Mouse (Mus musculus) layer of hippocampus, postnatal 25 days (tissue): Measurements from ENCODE around the gene Hist1h4k. TPM values are rescaled to one million over a fixed set of nuclear protein-coding genes. Genes with fewer than 3 reads are reported as not detected.
"Not testable (repeated sequence)": the region's sequence is repeated elsewhere in the genome, so short reads cannot be mapped to it uniquely, and the experiment has no call there.

ENCODE experiments used
- DNase-seq, 2 experiments: peaks; one replicate each; pipeline ENCODE4 v3.0.0; 2022; ENCODE audit warnings: mixed read lengths in 2 of 2, low spot score in 1 of 2; ENCODE audit errors: extremely low spot score in 1 of 2
- total RNA-seq, 2 experiments: library from RNA; stranded (reverse); gene quantifications; 2 replicates each; pipeline ENCODE4 v1.2.3; 2021

The Hist1h4k gene
- total RNA-seq, 2 experiments from 2014 or later: 272 to 320 TPM

DNA sequence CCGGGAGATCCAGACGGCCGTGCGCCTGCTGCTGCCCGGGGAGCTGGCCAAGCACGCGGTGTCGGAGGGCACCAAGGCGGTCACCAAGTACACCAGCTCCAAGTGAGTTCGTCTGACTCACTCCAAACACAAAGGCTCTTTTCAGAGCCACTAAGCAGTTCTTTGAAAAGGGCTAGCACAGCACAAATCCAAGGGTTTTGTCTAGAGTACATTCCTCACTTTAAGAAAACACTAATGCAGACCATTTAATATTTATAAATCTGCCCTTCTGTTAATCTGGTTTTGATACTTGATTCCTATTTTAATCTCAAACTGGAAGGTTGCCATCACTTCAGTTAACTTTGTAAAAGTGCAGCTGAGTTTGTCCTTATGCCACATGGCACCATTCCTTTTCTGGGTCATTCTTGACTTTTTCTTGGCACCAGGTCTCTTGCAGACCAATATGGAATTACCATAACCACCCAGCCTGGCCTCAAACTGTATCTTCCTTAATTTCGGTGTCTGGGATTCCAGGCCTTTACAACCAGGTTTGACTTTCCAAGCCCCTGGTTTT is 27.9 kb downstream of the Hist1h4k start:
- no peak for DNase-seq

DNA sequence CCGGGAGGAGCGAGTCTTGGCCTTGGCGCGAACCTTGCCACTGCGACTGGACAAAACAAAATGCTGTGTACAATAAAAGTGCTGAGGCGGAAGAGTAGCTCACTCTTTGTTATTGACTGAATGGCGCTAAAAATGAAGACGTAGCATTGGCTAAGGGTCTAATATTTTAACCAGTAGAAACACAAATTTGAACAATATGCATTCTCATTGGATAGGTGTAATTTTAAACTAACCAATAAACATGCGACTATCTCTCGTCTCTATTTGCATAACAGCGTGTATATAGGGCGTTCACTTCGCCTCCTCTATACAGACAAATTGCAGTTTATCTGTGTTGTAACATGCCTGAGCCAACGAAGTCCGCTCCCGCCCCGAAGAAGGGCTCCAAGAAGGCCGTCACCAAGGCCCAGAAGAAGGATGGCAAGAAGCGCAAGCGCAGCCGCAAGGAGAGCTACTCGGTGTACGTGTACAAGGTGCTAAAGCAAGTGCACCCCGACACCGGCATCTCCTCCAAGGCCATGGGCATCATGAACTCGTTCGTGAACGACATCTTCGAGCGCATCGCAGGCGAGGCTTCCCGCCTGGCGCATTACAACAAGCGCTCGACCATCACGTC is 28.4 kb downstream of the Hist1h4k start, which contains the start of gene Hist1h2bm:
Gene Hist1h2bm, plus strand, starts transcription at position 288 of the 616 bp plus-strand sequence.
- DNase-seq: peak; percentile 53 to 59

DNA sequence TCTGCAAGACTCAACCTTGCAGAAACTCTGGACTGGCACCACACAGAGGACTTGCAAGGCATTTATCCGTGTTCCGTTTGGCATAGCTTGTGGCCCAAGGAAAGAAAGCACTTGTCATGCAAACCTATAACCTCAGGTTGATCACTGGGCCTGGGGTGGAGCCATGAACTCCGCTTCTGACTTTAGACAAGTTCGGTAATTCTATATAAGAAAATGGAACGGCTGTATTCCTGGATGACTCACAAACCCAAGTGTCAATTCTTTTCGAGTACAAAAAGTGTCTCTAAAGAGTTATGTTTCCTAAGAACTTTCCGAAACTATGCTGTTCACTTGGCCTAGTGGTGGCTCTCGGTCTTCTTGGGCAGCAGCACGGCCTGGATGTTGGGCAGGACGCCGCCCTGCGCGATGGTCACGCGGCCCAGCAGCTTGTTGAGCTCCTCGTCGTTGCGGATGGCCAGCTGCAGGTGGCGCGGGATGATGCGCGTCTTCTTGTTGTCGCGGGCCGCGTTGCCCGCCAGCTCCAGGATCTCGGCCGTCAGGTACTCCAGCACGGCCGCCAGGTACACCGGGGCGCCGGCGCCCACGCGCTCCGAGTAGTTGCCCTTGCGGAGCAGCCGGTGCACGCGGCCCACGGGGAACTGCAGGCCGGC is 29.1 kb downstream of the Hist1h4k start:
- DNase-seq: not testable (repeated sequence)

DNA sequence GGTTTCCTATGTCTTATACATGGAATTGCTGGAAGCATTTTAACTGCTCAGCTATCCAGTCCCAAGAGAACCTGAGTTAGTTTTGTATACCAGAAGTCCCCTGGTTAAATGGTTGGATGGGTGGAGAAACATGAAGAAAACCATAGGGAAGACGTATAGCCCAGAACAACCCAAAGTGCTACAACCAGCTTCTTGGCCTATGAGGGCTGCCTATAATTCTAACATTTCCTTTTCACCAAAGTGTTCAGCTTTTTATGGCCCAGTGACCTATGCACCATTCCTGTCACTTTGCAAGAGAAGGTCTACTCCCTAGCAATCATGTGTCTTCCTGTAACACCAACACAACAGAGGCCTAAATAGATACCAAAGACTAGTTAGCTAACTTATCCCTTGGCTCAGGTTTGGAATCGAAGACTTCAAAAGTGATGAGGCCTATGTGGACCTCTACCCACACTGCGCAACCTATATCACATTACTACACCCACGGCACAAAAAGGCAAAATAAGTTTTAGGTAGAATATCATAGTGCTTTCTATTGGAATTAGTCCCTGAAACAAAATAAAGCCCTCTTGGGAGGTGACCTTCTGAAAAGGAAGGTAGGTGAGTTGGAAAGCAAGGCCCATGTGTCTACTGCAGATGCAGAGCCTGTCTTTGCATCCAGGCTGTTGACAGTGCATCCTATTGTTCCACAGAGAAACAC is 31.8 kb downstream of the Hist1h4k start:
- DNase-seq: no peak

DNA sequence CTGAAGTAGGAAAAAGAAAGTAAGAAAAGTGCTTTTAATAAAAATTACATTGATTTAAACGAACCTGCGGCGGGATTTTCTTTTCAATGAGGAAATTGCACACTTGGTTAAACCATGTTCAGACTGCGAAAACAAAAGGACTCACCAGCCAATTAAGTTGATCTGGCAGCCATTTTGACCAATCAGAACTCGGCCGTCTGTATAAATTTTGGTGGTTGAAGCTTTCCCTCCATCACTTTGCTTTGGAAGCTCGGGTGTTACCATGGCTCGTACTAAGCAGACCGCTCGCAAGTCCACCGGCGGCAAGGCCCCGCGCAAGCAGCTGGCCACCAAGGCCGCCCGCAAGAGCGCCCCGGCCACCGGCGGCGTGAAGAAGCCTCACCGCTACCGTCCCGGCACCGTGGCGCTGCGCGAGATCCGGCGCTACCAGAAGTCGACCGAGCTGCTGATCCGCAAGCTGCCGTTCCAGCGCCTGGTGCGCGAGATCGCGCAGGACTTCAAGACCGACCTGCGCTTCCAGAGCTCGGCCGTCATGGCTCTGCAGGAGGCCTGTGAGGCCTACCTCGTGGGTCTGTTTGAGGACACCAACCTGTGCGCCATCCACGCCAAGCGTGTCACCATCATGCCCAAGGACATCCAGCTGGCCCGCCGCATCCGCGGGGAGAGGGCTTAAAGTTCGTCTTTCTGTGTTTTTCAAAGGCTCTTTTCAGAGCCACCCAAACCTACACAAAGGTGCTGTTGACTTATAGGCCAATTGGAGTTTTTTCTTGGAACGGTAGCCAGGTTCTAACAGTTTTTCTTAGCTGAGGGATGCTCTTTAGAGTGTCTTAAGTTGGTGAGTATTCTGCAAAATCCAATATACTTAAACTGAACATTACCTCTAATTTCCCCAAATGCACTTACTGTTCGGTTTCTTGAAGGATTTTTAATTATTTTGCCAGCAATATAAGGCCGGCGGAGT is 32.6 kb downstream of the Hist1h4k start, which contains the start of gene Hist1h3h:
Gene Hist1h3h, plus strand, starts transcription at position 263 of the 961 bp plus-strand sequence.
- DNase-seq: peak; percentile 66 to 82

DNA sequence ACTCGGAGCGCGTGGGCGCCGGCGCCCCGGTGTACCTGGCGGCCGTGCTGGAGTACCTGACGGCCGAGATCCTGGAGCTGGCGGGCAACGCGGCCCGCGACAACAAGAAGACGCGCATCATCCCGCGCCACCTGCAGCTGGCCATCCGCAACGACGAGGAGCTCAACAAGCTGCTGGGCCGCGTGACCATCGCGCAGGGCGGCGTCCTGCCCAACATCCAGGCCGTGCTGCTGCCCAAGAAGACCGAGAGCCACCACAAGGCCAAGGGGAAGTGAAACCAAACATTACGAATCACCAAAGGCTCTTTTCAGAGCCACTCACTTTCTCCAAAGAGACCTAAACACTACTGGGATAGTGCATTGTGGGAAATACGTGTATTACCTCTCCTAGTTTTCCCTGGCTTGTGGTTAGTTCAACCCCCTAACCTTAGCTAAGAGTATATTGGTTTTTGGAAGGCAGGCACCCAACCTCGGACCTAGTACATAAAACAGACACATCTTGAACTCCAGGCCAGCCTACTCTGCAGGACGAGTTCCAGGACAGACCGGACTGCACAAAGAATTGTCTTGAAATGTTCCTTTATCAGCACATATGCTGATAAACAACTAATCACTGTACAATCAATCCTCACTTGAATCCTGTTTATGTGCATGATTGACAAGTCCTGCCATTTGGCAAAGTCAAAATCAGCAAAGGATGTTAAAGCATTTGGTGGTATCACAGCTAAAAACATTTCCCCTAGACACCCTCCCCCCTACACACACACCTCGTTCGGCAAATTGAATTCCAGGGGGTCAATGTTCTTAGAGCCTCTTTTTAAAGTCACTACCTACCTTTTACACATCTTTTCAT is 33.5 kb downstream of the Hist1h4k start:
- DNase-seq: not testable (repeated sequence)

DNA sequence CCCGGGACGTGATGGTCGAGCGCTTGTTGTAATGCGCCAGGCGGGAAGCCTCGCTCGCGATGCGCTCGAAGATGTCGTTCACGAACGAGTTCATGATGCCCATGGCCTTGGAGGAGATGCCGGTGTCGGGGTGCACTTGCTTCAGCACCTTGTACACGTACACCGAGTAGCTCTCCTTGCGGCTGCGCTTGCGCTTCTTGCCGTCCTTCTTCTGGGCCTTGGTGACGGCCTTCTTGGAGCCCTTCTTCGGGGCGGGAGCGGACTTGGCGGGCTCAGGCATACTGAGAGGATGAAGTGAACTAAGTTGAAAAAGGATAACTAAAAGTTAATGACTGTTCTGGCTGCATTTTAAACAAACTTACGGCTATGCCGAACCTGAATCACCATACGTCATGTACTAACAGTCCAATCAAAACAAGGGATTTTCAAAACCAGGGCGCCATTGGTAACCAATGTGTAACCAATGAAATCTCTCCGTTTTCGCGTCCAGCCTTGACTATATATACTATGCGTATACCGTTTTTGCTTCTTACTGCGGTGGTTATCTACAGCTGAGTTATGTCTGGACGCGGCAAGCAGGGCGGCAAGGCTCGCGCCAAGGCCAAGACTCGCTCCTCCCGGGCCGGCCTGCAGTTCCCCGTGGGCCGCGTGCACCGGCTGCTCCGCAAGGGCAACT is 34.3 kb downstream of the Hist1h4k start, which contains the start of the genes Hist1h2bl and Hist1h2ai:
Gene Hist1h2bl, minus strand, starts transcription at position 280 of the 676 bp plus-strand sequence.
Gene Hist1h2ai, plus strand, starts transcription at position 559 of the 676 bp plus-strand sequence.
- DNase-seq: peak; percentile 52 to 61

DNA sequence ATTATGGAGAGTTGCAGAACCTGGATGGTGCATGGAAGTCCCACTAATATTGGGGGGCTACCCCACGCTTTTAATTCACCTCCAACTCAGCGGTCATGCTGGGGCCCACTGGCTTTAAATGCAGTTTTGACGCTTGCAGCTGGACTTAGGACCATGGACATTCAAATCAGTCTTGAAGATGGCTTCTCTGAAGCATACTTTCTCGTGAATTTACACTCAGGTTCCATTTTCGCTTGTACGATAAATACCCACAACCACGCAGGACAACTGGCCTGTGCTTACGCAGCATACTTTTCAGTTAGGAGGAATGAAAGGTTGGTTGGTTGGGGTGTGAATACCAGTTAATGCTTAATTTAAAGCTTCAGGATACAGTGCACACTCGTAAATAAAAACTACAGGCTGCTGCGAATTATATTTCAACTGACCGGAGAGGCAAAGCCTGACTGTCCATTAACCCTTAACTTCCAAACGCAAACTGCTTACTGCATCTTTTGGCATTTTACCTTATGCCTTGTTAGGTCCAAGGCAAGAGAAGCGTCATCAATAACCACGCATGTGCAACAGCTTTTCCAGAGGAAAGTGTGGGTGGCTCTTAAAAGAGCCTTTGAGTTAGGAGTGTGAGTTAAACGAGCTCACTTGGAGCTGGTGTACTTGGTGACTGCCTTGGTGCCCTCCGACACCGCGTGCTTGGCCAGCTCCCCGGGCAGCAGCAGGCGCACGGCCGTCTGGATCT is 35.0 kb downstream of the Hist1h4k start:
- DNase-seq: peak in 1 of 2 experiments; percentile 5

DNA sequence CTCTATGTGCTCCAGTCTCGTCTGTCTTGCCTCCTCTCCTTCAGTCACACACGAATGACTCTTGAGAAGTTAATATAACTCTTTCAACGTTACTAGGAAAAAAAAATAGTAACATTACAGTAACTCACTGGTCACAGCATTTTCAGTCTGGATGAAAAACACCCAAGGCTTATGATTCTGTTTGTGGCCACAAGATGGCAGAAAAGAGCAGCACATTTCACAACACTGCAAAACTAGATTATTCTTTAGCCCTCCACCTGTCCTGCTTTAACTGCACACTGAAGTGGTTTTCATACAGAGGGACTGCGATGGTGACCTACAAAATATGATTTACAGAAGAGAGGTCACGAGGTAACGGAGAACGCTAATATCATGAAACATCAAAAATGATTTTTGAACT is 35.6 kb downstream of the Hist1h4k start:
- peak; percentile 28 to 59 for DNase-seq

DNA sequence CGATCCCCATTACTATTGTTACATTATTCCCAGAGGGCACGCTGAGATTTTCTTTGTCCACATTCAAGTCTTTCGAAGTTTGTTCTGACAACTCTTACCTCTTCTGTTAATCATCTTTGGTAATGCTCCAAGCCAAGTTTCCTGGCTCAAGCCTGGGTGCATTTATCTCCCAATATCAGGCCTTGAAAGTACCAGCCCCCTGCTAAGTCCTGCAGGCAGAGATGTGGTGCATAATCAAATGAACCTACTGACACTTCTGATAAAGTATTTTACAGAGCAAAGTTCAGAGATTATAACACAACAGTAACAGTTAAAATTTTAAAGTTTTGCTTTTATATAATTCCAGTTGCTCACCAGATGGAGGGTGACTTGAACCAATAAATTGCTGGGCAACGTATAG is 38.6 kb downstream of the Hist1h4k start:
- DNase-seq: no peak

DNA sequence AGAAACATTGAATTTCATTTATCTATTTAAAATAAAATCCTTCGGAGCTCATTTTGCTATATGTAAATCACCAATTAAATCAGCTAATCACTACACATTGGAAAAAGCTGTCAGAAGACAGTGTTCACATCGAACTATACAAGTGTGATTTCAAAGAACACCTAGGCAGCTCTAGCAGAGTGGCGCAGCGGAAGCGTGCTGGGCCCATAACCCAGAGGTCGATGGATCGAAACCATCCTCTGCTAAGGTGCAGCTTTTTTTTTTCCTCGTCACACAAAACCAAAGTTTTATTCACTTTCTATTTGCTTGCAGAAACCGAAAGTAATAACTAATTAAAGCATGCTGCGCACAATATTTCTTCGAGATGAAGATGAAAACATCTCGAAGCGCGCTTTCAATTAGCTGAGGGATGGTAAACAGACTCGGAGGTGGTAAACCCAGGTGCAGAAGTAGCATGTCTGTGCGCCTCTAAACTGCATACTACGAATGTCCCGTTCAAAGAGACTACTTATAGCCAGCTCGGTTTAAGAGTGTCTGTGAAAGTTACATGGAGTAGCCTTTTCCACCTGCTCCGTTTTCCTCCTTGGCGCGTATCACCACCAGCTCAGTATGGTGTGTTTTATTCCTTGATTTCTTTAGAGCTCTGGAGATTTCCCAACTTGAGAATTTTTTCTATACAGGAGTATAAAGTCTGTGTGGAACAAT is 39.3 kb downstream of the Hist1h4k start:
- DNase-seq: peak; percentile 75 to 82

DNA sequence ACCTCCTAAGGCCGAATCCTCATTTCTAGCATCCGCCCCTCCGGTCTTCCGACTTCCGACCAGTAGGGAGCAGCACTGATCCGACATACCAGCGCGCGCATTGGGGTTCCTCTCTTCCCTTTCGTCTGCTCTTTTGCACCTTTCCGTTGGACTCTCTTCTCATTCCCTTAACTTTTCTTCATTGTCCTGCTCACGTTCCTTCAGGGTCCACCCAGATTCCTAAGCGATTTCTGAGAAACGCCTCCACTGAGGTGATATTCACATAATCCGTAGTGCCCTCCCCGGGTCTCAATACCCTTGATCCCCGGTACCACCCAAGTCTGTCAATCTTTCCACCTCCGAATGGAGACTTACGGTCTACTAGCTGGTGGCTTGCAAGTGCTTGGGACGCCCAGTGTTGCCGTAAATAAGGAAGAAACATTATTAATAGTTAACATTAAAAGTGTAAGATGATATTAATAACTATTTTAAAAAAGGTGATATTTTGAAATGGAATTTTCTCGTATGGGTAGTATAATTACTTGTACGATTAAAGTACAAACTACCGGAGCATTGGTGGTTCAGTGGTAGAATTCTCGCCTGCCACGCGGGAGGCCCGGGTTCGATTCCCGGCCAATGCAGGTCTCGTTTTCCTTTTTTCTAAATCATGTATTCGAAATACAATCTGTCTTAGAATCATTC is 40.1 kb downstream of the Hist1h4k start:
- DNase-seq: peak; percentile 81 to 92

DNA sequence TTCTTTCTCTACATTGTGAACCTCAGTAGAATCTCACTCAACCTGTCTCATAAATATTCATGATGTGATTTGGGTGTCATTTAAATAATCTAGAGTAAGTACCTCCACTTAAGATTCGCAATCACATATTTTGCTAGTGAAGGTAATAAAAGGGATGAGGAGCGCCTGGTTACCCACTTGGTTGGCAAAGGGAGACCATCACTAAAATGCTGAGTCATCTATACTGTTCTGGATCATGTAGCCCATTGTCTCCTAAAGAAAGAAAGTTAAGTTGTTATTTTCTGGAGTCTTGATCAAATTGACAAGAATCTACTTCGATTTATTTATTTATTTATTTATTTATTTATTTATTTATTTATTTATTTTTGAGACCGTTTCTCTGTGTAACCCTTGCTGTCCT is 43.6 kb downstream of the Hist1h4k start:
- DNase-seq: no peak
